Mouse (Mus musculus) heart, postnatal 10 days (tissue): ENCODE data around the gene Zfp444. TPM values are rescaled to one million over a fixed set of nuclear protein-coding genes. Genes with fewer than 3 reads are reported as not detected.
"Not testable (repeated sequence)": the region's sequence is repeated elsewhere in the genome, so short reads cannot be mapped to it uniquely, and the experiment has no call there.

Experiments used
- DNase-seq, 2 experiments: peaks; one replicate each; pipeline ENCODE4 v3.0.0; 2021
- intact Hi-C: fragments of 180-260 bp; cut with DNase I; formaldehyde crosslinking; loops from one replicate; pipeline ENCODE4 v1.15.1; 2025
- total RNA-seq, 2 experiments: library from RNA; stranded (reverse); gene quantifications; 2 replicates each; pipeline ENCODE4 v1.2.3; 2021

Zfp444 gene
- total RNA-seq, 2 experiments from 2014 or later: 11.8 to 13.8 TPM

DNA sequence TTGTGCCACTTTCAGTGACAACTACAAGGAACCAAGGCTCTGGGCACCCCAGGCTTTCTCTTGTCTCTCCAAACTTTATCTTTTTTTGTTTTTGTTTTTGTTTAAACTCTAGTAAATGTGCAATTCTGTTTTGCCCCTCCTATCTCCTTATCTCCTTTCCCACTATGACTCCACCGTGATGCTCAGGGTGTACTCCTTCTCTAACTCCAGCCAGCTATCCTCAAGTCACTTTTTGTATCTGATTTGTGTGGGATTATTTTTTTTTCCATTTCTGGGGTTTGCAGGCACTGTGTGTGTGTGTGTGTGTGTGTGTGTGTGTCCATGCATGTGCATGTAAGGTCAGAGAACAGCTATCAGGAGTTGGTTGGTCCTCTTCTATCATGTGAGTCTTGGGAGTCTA is 14.5 kb upstream of the Zfp444 start:
- intact Hi-C loops: loop anchor here (1.0 kb wide), 1 partner anchor 12 kb away; no protein-coding TSS in a partner anchor
- DNase-seq: no peak

GRCm38 (mm10) chr7:6159604-6160003 is 12.4 kb upstream of the Zfp444 start:
- no peak for DNase-seq
- intact Hi-C loops: no loop called here

GRCm38 (mm10) chr7:6161541-6161940 is 10.5 kb upstream of the Zfp444 start:
- intact Hi-C loops: no loop called here
- no peak for DNase-seq

GRCm38 (mm10) chr7:6162172-6162571 is 9.9 kb upstream of the Zfp444 start:
- intact Hi-C loops: no loop called here
- no peak for DNase-seq

GRCm38 (mm10) chr7:6164671-6165070 is 7.4 kb upstream of the Zfp444 start:
- intact Hi-C loops: no loop called here

GRCm38 (mm10) chr7:6169403-6169802 is 2.6 kb upstream of the Zfp444 start:
- intact Hi-C loops: loop anchor here (1.0 kb wide), 1 partner anchor 12 kb away; no protein-coding TSS in a partner anchor
- peak in 1 of 2 experiments; percentile 48 for DNase-seq

More at GRCm38 (mm10) chr7:6164671-6165070, 7.4 kb upstream of the Zfp444 start:
- DNase-seq: no peak

- intact Hi-C loops: loop anchor here (2.0 to 5.0 kb wide), 2 partner anchors 24 to 1088 kb away; partner anchors contain the start of gene Epn1
- no peak for DNase-seq
These were observed 1.6 kb upstream of the Zfp444 start for GRCm38 (mm10) chr7:6170391-6170790.

DNA sequence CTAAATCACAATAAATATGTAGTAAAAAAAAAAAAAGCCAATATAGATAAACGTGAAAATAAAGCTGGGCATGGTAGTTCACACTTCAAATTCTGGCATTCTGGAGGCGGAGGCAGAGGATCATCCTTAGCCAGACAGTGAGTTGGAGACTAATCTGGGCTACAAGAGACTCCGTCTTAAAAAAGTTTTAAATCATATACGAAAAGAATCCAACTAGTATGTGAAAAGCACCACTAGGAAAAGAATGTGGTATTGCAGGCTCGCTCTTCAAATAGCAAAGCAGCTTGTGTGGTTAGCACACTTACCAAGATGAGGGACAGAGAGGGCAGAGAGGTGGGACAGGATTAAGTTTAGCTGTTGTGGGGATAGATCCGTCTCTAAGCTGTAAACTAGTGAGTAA is 1.2 kb upstream of the Zfp444 start:
- intact Hi-C loops: loop anchor here (1.0 to 5.0 kb wide), 3 partner anchors 24 to 1089 kb away; partner anchors contain the start of gene Epn1
- no peak for DNase-seq

GRCm38 (mm10) chr7:6171444-6172005 is 501 bp upstream of the Zfp444 start:
- intact Hi-C loops: loop anchor here (1.0 to 5.0 kb wide), 4 partner anchors 19 to 1089 kb away; partner anchors contain the start of gene Epn1
- DNase-seq: peak; percentile 75 to 82

GRCm38 (mm10) chr7:6172674-6173244 is 733 bp downstream of the Zfp444 start:
- intact Hi-C loops: loop anchor here (2.0 to 5.0 kb wide), 2 partner anchors 18 to 1090 kb away; partner anchors contain the start of gene Epn1
- peak in 1 of 2 experiments; percentile 48 for DNase-seq

DNA sequence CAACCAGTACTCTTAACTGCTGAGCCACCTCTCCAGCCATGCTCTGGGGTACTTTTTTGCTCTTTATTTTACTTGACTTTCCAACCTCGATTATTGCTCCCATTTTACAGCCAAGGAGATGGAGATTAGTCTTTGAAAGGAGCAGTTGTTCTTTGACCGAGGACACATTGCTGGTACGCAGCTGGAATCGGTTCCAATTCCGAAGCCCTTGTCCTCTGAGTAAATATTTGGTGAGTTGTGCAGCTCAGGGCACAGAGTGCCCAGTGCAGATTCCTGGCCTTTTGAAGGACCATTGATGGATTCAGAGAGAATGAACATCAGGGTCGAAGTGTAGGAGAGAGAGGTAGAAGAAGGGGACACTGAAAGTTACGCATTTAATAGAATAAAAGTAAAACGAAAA is 1.8 kb downstream of the Zfp444 start:
- intact Hi-C loops: loop anchor here (2.0 to 5.0 kb wide), 2 partner anchors 17 to 1092 kb away; partner anchors contain the start of gene Epn1
- no peak for DNase-seq

DNA sequence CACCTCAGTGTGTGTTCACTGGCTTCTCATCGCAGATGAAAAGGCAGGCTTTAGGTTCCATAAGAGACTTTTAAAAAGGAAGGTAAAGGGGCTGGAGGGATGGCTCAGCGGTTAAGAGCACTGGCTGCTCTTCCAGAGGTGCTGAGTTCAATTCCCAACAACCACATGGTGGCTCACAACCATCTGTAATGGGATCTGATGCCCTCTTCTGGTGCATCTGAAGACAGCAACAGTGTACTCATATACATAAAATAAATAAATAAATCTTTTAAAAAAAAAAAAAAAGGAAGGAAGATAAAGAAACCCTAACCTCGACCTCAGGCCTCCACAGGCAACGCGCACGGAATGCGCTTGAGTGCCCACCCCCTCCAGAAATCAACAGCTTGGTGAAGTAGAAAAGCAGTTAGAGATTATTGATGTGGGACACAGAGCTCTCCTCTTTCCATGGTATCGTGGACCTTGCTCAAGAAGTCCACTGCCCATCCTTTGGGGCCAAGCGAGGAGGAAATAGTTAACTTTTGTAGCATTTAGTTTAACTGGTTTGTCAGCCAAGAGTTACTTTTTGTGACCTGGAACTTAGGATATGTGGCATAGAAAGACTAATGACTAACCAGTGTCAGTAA is 2.5 kb downstream of the Zfp444 start:
- intact Hi-C loops: loop anchor here (5.0 kb wide), 1 partner anchor 1092 kb away; the partner anchor contains the start of gene Epn1
- DNase-seq: not testable (repeated sequence)

- intact Hi-C loops: no loop called here
- no peak for DNase-seq
These were observed 7.0 kb downstream of the Zfp444 start for GRCm38 (mm10) chr7:6179013-6179412.

DNA sequence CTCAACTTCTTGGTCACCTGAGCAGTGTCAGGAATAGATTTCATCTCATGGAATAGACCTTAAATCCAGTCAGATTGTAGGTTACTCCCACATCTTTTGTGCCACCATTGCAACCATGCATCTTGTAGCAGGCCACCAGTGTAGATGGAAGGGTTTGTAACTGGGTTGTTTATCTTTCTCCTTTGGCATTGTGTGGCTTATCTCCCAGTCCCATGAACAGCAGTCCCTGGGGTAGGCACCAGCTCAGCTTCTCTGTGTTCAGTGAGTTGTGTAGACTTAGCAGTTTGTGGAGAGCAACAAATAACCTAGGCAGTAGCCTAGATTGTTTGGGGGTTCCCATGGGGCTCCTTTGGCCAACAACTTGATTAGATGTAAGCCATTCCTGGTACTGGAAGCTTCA is 10.9 kb downstream of the Zfp444 start:
- DNase-seq: no peak
- intact Hi-C loops: no loop called here

- no peak for DNase-seq
- intact Hi-C loops: no loop called here
These were observed 11.8 kb downstream of the Zfp444 start for GRCm38 (mm10) chr7:6183802-6184201.

- DNase-seq: peak; percentile 36 to 40
- intact Hi-C loops: no loop called here
These were observed 12.5 kb downstream of the Zfp444 start for GRCm38 (mm10) chr7:6184521-6184920.

DNA sequence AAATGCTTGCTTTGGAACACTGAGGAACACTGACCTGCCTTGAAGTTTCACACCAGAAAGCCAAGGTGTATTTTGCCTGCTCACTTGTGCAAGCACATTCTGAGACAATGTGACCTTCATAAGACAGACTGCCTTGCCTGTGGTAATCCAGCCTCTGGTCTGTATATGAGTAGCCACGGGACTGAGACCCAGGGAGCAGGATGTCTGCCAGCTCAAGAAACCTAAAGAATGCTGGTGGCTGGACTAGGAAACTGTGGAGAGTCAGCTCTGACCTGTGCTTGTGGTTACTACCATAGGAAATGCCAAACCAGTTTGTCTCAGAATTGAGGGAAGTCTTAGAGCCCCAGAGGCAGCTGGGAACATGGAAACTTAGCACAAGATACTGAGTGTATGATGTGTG is 13.4 kb downstream of the Zfp444 start:
- intact Hi-C loops: no loop called here
- DNase-seq: no peak

GRCm38 (mm10) chr7:6186176-6186575 is 14.2 kb downstream of the Zfp444 start:
- intact Hi-C loops: no loop called here
- DNase-seq: no peak

DNA sequence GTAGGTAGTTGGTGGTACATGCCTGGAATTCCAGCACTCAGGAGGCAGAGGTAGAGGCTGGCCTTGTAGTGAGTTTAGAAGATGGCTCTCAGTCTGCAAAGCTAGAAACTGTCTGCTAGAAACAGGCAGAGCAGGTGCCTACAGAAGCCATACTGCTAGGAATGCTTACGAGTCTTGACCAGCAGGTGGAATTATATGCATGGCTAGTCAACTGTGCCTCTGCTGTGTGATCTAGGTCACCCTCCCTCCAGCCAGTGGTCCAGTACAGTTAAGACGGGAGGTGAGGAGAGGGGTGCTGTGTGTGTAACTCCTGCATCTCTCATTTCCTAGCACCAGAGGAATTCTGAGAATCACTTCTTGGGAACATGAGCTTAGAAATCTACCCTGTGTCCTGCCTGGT is 14.7 kb downstream of the Zfp444 start:
- DNase-seq: no peak
- intact Hi-C loops: no loop called here

GRCm38 (mm10) chr7:6189542-6189941 is 17.5 kb downstream of the Zfp444 start:
- intact Hi-C loops: no loop called here
- no peak for DNase-seq

DNA sequence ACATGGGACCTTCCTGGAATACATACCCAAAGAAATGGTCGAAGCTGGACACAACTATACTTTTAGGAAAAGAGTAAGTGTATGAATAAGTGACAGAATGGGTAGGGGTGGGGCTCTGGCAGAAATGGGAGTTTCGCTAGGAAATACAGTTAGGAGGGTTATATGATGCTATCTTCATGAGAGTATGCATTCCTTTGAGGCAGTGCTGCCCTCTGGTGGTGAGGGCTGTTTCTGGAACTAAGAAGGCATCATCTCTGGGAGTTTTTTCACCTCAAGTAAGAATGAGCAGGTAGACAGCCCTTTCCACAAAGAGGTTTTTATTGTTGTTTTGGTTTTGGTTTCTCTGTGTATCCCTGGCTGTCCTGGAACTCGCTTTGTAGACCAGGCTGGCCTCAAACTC is 19.4 kb downstream of the Zfp444 start:
- intact Hi-C loops: loop anchor here (2.0 kb wide), 2 partner anchors 19 to 65 kb away; partner anchors contain the start of gene Zfp444
- peak; percentile 76 to 88 for DNase-seq
